Mouse (Mus musculus): ENCODE measurements around the gene Olfr111. TPM values are rescaled to one million over a fixed set of nuclear protein-coding genes. Genes with fewer than 3 reads are reported as not detected.
"Not testable (repeated sequence)": the region's sequence is repeated elsewhere in the genome, so short reads cannot be mapped to it uniquely, and the experiment has no call there.

Gene Olfr111
- not detected for total RNA-seq (2022)

DNA sequence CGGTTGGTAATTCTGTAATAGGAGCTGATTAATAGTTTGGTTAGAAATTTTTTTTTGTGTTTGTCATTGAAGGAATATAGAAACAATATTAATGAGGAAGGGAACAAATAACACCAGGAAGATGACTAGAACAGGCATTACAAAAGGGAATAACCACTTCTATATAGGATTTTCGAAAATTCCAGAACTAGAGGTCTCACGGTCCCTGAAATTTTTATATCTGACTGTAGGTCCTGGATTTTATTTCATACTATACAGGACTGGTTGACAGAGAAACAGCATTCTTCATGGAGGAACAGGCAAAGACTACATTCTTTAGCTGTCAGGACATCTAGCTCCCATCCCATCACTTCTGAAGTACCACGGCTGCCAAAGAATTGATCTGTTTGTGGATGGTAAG is at the start of gene Olfr111:
Gene Olfr111 (plus strand): TSS at position 301 of the 400 bp plus-strand sequence.
- no peak for DNase-seq (ENCODE audit: low spot score in 2 of 2)

DNA sequence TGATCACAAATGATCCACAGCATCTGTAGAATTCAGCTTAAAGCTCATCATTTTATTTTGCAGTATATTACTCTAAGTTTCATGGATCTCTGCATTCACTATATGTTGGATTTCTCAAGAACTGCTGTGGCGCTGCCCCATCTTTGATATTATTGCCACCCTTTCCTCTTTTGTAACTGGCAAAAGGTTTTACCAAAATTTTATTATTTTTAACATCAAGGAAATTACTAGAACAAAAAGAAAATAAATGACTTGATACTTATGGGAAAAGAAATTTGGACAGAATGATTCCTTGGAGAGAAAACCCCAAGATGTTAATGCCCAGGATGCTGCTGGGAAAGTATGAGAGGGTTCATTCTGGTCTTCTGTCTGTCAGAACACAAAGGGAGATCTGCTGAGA is 49.2 kb upstream of the Olfr111 start, which contains the start of gene Olfr109:
Gene Olfr109 (plus strand): TSS at position 301 of the 400 bp plus-strand sequence.
- no peak for DNase-seq (ENCODE audit: low spot score in 2 of 2)

DNA sequence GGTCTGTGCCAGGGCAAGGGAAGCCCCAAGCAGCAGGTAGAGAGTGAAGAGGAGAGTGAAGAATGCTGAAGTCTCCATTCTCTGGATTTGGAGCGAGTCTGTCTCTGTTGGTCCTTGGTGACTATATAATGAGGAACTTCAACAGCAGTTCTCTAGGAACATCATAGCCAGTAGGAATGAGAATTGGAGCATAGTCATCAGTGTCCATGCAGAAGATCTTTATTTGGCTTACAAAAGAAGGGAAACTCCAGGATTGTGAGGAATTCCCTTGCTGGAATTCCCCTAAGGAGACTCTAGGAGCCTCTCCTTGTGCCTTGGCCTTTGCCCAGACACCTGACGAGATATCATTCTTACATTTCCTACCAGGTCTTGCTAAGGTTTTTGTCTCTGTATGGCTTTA is 24.4 kb upstream of the Olfr111 start, which contains the start of gene H2-M2:
Gene H2-M2 (minus strand): TSS at position 101 of the 400 bp plus-strand sequence.
- DNase-seq (ENCODE audit: low spot score in 2 of 2), result no peak

DNA sequence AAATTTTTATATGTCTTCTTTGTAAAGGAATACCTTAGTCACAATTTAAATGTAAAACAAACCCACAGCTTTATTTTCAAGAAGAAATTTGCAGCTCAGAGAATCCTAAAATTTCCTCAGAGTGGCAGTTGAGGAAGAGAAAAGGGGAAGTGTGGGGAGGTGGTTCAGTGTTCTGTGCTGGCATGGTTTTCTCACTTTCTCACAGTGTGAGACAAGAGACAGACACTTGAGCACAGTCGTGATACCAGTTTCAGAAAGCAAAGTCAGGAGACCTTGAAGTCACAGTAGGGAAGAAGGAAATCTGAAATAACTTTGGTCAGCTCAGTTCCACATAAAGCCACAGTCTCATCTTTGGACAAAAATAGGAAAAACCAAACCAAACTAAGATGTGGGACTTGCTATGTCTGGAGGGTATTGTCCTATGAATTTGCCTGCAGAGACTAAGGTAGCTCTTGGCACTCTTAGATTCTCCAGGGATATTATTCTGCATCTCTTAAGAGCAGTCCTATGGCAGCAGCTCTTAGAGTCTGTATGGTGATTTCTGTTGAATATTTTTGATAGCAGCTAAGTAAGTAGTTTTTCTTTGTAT is 15.8 kb upstream of the Olfr111 start, which contains the start of gene Olfr110:
Gene Olfr110 (plus strand): TSS at position 539 of the 589 bp plus-strand sequence.
- no peak for DNase-seq (ENCODE audit: low spot score in 2 of 2)

DNA sequence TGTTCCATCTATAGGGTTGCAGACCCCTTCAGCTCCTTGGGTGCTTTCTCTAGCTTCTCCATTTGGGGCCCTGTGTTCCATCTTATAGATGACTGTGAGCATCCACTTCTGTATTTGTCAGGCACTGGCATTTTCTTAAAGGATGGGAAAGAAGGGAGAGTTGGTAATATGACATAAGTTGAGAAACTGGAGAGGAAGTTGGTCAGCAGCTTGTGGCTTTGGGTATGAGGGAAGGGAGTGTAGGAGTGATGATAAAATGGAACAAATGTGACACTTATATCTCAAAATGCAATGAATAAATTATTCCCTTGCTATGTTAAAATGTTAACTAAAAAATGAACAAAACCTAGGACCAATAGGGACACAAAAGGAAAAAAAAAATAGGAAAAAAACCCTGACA is 16.8 kb downstream of the Olfr111 start:
- not testable (repeated sequence) for DNase-seq (ENCODE audit: low spot score in 2 of 2)

DNA sequence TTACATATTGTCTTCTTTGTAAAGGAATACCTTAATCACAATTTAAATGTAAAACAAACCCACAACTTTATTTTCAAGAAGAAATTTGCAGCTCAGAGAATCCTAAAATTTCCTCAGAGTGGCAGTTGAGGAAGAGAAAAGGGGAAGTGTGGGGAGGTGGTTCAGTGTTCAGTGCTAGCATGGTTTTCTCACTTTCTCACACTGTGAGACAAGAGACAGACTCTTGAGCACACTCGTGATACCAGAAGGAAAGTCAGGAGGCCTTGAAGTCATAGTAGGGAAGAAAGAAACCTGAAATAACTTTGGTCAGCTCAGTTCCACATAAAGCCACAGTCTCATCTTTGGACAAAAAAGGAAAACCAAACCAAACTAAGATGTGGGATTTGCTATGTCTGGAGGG is 17.6 kb downstream of the Olfr111 start:
- not testable (repeated sequence) for DNase-seq (ENCODE audit: low spot score in 2 of 2)

DNA sequence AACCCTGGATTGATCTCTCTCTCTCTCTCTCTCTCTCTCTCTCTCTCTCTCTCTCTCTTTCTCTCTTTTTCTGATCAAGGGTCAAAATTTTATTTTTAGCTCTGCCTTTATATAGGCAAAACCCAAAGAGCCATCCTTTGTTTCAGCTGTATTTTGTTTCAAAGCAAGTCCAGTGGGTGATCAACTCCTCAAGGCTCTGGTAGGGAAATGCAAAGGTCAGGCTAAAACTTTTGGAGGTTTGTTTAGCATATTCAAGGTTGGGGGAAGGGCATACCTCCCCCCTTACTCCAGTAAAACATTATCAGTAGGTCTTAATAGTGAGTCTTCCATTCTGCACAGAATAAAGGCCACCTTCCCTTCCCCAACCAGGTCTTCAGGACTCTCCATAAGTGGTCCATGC is 27.3 kb downstream of the Olfr111 start:
- no peak for DNase-seq (ENCODE audit: low spot score in 2 of 2)

DNA sequence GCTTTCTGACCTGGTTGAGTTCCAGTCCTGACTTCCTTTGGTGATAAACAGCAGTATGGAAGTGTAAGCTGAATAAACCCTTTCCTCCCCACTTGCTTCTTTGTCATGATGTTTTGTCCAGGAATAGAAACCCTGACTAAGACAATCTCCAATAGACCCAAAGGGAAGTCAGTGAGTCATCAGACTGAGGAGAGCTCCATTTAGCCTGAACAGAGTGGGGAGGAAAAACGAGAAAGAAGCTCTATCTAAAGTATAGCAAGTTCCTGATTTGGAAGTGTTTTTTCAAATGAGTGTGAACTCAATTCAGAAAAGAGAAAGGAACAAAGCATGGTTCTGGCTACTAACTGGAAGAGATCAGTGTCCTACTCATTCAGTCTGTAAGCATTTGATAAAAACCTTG is 30.6 kb downstream of the Olfr111 start:
- not testable (repeated sequence) for DNase-seq (ENCODE audit: low spot score in 2 of 2)

DNA sequence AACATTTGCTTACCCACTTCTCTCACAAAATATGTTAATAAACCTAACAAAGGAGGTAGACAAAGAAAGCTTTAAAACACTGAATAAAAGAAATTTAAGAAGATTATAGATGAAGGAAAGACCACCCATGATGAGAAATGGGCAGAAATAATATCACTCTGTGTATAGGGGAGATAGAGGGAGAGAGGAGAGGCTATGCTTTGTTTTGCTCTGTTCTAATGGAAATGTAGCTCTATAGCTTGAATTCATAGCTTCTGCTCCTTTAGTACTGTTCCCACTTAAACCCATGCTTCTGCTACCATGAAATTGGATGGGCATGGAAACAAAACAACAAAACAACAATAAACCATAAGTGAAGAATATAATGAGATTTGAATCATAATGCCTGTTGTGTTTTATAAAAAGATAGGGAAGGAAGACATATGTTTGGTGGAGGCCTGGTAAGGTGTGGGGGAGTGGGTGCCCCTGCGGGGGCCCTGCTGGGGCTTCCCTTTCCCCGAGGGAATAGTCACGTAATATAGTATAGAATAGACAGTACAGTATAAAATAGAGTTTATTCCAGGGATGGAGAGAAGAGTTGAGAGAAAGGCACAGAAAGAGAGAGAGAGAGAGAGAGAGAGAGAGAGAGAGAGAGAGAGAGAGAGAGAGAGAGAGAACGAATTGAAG is 33.8 kb downstream of the Olfr111 start:
- DNase-seq (ENCODE audit: low spot score in 2 of 2), result no peak

DNA sequence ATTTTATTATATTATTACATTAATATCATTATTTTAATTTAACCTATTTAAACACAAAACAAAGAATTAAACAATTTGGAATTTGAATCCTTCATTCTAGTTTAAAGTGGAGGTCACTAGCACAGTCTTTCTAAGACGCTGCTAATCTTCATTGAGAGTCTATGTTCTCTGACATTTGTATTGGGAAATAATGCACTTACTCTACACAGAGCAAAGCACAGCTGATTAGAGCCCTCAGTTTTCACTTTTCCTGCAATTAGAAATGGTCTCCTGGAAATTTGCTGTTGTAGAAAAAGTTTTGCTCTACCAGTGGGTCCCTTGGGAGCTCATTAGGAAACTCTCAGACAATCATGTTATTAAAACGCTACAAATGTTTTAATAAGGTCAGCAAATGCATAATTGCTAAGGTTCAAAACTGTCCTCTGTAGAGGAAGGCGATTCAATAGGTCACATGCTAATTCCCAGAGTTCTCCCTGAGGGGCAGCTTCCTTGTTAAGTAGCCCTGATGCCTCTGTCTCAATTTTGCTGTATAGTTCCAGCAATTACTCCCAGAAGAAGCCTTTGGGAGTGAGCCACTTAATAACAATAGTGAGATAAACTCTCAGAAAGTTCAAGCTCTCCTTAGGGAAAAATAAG is 36.1 kb downstream of the Olfr111 start:
- DNase-seq (ENCODE audit: low spot score in 2 of 2), result no peak

DNA sequence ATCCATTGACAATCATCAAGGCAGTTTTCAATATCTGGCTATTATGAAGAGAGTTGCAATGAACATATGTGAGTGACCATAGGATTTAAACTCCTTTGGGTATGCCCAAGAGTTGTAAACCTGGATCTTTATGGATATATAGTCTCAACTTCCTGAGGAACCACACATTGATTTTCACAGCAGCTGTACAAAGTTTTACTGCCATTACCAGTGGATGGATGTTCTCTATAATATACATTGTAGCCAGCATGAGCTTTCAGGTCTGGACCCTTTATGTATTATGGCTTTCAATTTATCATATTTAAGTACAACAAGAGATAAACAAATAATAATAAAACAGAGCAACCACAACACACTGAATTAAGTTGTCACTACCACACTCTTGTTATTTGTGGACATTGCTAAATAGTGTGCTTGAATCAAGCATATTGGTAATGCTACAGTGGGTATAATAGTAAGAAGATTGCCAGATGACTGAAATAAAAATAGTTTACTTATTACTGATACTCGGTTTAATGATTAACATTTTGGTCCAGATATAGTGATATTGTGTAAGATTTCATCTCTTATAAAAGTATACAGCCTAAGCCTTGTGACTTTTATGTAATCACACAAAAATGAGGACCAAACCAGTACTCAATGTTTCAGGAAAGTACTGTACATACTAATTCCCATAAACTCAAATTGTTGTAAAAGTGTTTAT is 51.2 kb downstream of the Olfr111 start:
- no peak for DNase-seq (ENCODE audit: low spot score in 2 of 2)

DNA sequence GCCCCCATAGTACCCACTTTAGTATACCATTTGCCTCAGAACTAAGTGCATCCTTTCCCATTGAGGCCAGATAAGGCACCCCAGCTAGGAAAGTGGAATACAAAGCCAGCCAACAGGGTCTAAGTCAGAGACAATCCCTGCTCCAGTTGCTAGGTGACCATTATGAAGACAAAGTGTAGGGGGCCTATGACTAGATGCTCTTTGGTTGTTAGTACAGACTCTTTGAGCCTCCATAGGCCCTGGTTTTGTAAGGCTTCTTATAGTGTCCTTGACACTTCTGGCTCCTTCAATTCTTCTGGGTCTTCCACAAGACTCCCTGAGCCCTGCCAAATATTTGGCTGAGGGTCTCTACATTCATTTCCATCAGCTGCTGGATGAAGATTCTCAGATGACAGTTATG is 61.5 kb downstream of the Olfr111 start, which contains the start of gene Olfr112:
Gene Olfr112 (minus strand): TSS at position 101 of the 400 bp plus-strand sequence.
- DNase-seq (ENCODE audit: low spot score in 2 of 2), result no peak

DNA sequence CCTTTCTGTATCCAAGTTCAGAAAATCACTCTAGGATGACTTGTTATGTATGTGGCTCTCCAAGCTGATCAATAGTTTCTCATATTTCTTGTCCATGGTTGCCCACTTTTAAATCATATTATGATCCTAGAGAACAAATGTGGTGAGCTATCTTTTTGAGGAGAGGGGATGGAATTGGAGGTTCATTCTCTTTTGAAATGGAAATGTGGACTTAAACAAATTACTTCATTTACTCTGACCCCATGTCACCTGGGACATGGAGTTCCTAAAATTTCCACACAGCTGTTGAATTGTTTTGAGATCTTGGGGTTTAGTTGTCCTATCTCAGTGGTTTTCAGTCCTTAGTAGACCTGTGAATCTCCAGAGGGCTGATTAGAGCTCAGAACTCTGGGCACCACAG is 69.7 kb downstream of the Olfr111 start, which contains the start of gene Olfr113:
Gene Olfr113 (minus strand): TSS at position 101 of the 400 bp plus-strand sequence.
- DNase-seq (ENCODE audit: low spot score in 2 of 2), result no peak

Other genes starting within 250 kb of the Olfr111 start
- gene Olfr98, start 244.3 kb upstream of the Olfr111 start, total RNA-seq (2022), result not detected
- gene H2-M3, start 237.8 kb upstream of the Olfr111 start, total RNA-seq (2022), result 1 to 10 TPM in 2 of 4 experiments, under 1 TPM in 2; 0.36 to 1.6 (median 0.90) TPM
- not detected for gene Olfr99, start 224.6 kb upstream of the Olfr111 start, total RNA-seq (2022)
- not detected for gene Olfr101, start 203.7 kb upstream of the Olfr111 start, total RNA-seq (2022)
- gene Olfr102, start 191.0 kb upstream of the Olfr111 start, total RNA-seq (2022), result not detected
- gene Olfr103, start 168.3 kb upstream of the Olfr111 start, total RNA-seq (2022), result not detected
- gene Olfr104-ps, start 148.4 kb upstream of the Olfr111 start, total RNA-seq (2022), result not detected
- not detected for gene Olfr105-ps, start 129.0 kb upstream of the Olfr111 start, total RNA-seq (2022)
- not detected for gene Olfr106-ps, start 117.6 kb upstream of the Olfr111 start, total RNA-seq (2022)
- gene Olfr107, start 108.8 kb upstream of the Olfr111 start, total RNA-seq (2022), result not detected
- not detected for gene Olfr108, start 62.5 kb upstream of the Olfr111 start, total RNA-seq (2022)
- not detected for gene Olfr109, start 49.1 kb upstream of the Olfr111 start, total RNA-seq (2022)
- not detected for gene H2-M2, start 24.5 kb upstream of the Olfr111 start, total RNA-seq (2022)
- gene Olfr110, start 15.6 kb upstream of the Olfr111 start, total RNA-seq (2022), result not detected
- gene Olfr112, start 61.4 kb downstream of the Olfr111 start, total RNA-seq (2022), result not detected
- gene Olfr113, start 69.6 kb downstream of the Olfr111 start, total RNA-seq (2022), result not detected
- not detected for gene Olfr114, start 84.7 kb downstream of the Olfr111 start, total RNA-seq (2022)
- gene Olfr115, start 119.1 kb downstream of the Olfr111 start, total RNA-seq (2022), result under 1 TPM in 1 of 4 experiments, not detected in 3; 0.17 TPM
- gene Olfr116, start 119.2 kb downstream of the Olfr111 start, total RNA-seq (2022), result not detected
- not detected for gene Olfr117, start 155.8 kb downstream of the Olfr111 start, total RNA-seq (2022)
- gene Olfr118, start 159.0 kb downstream of the Olfr111 start, total RNA-seq (2022), result not detected
- gene Olfr119, start 188.5 kb downstream of the Olfr111 start, total RNA-seq (2022), result not detected
- gene Olfr120, start 213.8 kb downstream of the Olfr111 start, total RNA-seq (2022), result not detected
- gene Olfr121, start 240.8 kb downstream of the Olfr111 start, total RNA-seq (2022), result not detected

All from gastrocnemius, adult 8-10 months (tissue).